Mouse (Mus musculus) bone marrow, adult 2 months (tissue): ENCODE results near the gene Alg3.

ENCODE experiments used
- CTCF ChIP-seq: fragments of 200-500 bp; IDR thresholded peaks from 2 replicates; pipeline ENCODE4 v1.5.1; 2011; ENCODE audit warnings: low read length, control low read depth; ENCODE audit not compliant: control insufficient read depth, insufficient read depth
- POLR2A ChIP-seq: fragments of 200-500 bp; IDR thresholded peaks from 2 replicates; pipeline ENCODE4 v1.6.1; 2011; ENCODE audit warnings: low read depth, mild to moderate bottlenecking, control low read depth, low read length, borderline replicate concordance; ENCODE audit not compliant: control insufficient read depth

DNA sequence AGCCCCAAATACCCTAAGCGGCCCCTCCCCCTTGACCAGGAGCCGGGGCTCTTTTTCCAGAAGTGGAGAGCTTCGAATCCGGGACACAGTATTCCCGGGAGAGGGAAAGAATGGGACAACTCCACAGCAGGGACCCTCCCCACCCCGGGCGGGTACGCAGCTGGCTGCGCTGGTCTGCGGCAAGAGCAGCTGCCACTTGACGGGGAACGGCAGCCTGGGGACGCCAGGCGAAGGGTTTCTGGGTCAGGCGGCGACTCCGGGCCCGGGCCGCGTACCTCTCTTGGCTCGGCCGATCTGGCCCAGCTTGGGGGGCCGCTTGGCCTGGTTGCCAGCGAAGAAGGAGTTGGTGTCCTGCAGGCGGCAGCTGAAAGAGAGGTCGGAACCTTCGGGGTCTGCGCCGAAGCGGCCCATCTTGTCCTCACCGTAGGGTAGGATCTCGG lies 9.2 kb upstream of the Alg3 start:
- no peak for TF ChIP-seq POLR2A
- no peak for TF ChIP-seq CTCF
